Mouse (Mus musculus) liver, embryonic 14.5 days (tissue): ENCODE results near the gene Sbno1.

ENCODE experiments used
- CTCF ChIP-seq: IDR thresholded peaks from 2 replicates; pipeline ENCODE4 v1.5.1; 2016; ENCODE audit warnings: antibody characterized with exemption, low read depth, control low read depth
- EP300 ChIP-seq: IDR thresholded peaks from 2 replicates; pipeline ENCODE4 v1.6.1; 2016; ENCODE audit warnings: antibody characterized with exemption, low read depth

DNA sequence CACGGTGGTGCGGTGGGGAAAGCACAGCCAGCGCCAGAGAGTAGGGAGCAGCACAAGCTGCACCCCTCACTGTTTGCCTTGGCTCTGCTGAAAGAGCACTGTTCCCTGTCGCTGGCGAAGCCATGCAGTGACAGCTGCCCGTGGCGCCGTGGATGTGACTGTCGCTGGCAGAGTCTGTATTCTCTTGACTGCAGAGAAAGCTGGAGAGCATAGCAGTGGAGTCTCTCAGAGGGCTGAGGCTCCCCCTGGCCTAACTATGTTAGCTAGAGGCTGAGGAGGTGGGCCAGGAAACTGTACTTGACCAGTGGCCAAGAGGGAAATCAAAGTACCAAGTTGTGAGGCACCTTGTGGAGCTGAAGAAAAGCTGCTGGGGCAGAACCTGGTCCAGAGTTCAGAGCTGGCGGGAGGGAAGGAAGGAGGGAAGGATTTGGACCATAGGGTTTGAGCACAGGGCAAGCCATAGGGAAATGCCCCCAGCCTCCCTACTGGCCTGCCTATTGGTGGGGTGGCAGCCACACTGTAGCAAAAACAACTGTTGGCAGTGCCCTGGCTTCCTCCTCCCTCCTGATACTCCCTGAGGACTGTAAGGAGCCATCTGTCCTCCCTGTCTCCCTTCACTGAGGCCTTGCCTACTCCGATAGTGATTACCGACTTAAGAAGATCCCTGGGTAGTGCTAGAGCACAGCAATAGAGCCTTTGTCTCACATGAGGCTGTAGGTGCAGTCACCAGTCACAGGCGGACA lies 27.7 kb upstream of the Sbno1 start:
- TF ChIP-seq EP300 = no peak
- no peak for TF ChIP-seq CTCF
